Mouse (Mus musculus) cerebellum, postnatal 25 days (tissue): ENCODE measurements around the gene Plpp2.

Experiments
- DNase-seq, 2 experiments: peaks; one replicate each; pipeline ENCODE4 v3.0.0; 2021; ENCODE audit warnings: mixed read lengths in 2 of 2

The Plpp2 gene

DNA sequence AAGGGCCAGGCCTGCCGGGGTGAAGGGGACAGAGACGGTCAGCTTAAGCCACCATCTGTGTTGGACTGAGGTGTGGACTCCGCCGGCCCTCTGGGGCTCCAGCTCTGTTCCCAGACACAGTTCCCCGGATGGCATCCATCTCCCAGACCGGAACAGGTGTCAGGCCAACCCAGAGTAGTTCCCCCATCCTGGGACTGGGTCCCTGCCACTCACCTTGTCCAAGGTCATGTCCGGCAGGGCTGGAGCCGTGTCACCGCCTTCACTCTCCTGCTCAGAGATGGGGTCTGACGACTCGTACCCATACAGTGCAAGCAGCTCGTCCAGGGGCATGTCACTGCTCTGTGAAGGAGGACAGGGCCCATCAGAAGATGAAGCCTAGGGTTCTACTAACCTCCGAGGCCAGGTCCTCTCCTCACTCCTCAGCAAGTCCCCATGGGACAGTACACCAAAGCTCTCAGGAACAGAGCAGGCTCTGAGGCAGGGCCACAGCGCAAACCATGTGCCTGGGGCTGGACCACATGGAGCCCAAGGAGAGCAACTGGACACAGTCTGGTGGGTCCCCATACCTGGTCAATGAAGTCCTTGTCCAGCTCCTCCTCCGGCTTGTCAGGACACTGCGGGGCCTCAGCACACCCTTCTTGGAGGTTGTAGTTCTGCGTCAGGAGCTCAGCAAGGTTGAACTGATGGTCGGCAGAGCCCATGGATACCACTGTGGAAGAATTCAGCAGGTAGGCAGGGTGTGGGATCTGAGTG, 15.6 kb upstream of the Plpp2 start:
- peak in 1 of 2 experiments; percentile 1 for DNase-seq

GRCm38 (mm10) chr10:79548546-79548945, 14.9 kb upstream of the Plpp2 start:
- peak in 1 of 2 experiments; percentile 3 for DNase-seq

GRCm38 (mm10) chr10:79547148-79547675, 13.6 kb upstream of the Plpp2 start:
- no peak for DNase-seq

DNA sequence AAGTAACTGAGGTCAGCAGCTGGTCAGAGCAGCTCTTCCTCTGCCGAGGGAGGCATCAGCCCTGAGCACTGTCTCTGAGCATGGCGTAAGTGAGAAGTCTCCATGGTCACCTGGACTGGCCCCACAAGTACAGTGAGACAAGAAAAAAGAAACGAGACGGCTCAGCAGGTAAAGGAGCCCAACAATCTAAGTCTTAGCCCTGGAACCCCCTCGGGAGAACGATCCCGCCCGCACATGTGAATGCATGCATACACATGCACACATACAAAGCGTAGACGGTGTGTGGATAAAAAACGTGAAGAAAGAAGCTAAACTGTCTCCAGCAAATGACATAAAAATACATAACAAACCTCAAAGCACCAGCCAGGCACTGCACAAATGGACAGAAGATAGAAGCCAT, 12.9 kb upstream of the Plpp2 start:
- no peak for DNase-seq

GRCm38 (mm10) chr10:79545891-79546290, 12.3 kb upstream of the Plpp2 start:
- DNase-seq, result no peak

- DNase-seq, result peak in 1 of 2 experiments; percentile 3
Observed at GRCm38 (mm10) chr10:79544631-79545030, 11.0 kb upstream of the Plpp2 start.

GRCm38 (mm10) chr10:79543884-79544597, 10.4 kb upstream of the Plpp2 start:
- peak in 1 of 2 experiments; percentile 1 for DNase-seq

DNA sequence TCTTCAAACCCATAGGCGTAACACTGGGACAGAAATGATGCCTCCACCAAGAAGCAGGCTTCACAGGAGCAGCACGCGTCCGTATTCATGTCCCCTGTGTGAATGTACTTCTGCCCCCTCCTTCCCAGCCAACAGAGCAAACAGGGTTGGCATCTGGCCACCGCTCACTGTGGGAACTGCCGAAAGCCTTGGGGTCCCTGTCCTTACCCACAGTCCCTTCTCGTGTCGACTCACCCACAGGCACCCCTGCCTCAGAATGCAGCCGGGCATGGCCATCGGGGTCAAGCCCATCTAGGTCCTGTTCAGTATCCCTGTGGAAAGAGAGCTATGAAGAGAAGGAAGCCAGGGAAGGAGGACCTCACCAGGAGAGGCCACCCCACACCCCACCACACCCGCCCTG, 8.6 kb upstream of the Plpp2 start:
- peak in 1 of 2 experiments; percentile 18 for DNase-seq

- DNase-seq, result peak in 1 of 2 experiments; percentile 19
Observed at GRCm38 (mm10) chr10:79541522-79541921, 7.9 kb upstream of the Plpp2 start.

DNA sequence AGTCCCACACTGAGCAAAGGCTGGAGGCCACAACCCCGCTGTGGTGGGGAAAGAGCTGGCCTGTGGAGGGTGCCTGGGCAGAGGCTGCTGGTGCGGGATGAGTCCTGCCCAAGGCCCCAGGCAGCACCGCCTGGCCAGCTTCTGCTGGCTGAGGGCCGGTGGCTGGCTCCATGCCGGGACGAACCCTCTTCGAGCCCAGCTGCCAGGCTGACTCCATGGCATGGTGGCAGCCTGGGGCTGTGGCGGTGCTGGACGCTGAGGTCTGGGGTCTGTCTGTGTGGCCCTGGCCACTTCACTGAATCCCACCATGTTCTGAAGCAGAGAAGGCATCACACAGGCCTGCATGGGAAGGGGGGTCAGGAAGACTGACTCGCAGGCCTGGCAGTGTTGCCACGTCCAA, 7.2 kb upstream of the Plpp2 start:
- peak; percentile 54 to 71 for DNase-seq

- peak in 1 of 2 experiments; percentile 5 for DNase-seq
Observed at GRCm38 (mm10) chr10:79539701-79540495, 6.3 kb upstream of the Plpp2 start.

GRCm38 (mm10) chr10:79538873-79539272, 5.3 kb upstream of the Plpp2 start:
- peak in 1 of 2 experiments; percentile 1 for DNase-seq

- DNase-seq, result peak in 1 of 2 experiments; percentile 9
Observed at GRCm38 (mm10) chr10:79538323-79538722, 4.7 kb upstream of the Plpp2 start.

GRCm38 (mm10) chr10:79537781-79538180, 4.2 kb upstream of the Plpp2 start:
- DNase-seq, result no peak

- peak in 1 of 2 experiments; percentile 3 for DNase-seq
Observed at GRCm38 (mm10) chr10:79537271-79537670, 3.7 kb upstream of the Plpp2 start.

- peak in 1 of 2 experiments; percentile 1 for DNase-seq
Observed at GRCm38 (mm10) chr10:79536461-79537080, 3.0 kb upstream of the Plpp2 start.

- DNase-seq, result no peak
Observed at GRCm38 (mm10) chr10:79535431-79535830, 1.8 kb upstream of the Plpp2 start.

GRCm38 (mm10) chr10:79534426-79534825, 830 bp upstream of the Plpp2 start:
- DNase-seq, result peak in 1 of 2 experiments; percentile 1

DNA sequence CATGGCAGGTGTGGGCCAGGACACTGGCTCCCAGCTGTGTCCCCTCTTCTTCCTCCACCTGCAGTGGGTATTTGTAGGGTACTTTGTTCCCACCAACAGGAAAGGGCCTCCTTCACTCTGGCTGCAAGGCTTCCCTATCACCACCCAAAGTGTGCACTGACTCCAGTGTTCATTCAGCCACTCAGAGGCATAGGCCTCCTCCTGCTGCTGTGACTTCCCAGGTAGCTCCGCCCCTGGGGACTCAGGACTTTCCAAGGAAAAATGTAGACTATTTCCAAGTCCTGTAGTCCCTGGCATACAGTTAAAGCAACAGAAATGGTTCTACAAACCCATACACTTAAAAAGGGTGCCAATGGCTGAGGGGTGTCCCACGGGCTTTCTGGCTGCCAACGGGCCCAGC, 918 bp downstream of the Plpp2 start:
- DNase-seq, result peak in 1 of 2 experiments; percentile 4

DNA sequence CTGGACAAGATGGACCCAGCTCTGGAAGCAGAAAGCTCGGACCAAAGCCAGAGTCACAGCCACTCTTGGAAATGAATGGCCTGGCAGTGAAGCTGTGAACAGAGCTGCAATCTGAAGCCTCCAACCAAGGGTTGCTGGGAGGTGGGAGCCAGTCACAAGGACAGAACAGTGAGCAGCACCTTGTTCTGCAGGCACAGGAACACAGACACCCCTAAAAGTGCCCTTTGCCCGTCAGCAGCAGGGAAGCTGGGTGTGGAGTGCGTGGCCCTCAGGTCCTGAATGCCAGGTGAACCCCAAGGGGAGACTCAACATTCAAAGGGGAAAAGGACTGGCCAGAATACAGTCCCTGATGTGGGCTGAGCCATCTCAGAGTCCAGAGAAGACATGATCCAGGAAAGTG, 2.0 kb downstream of the Plpp2 start:
- DNase-seq, result peak; percentile 2 to 3

GRCm38 (mm10) chr10:79530721-79531120, 2.9 kb downstream of the Plpp2 start:
- DNase-seq, result peak in 1 of 2 experiments; percentile 1

- peak in 1 of 2 experiments; percentile 2 for DNase-seq
Observed at GRCm38 (mm10) chr10:79530241-79530640, 3.4 kb downstream of the Plpp2 start.
